Mouse (Mus musculus): ENCODE measurements at regions not wholly inside any gene's neighbourhood (a gene's known extent, or its start where the extent isn't known, plus 50 kb on each side); places are given as distances from the start of the nearest gene placed in this dataset.

GRCm38 (mm10) chr7:70423524-70424230 lies 57.1 kb upstream of the Nr2f2 start:
- TF ChIP-seq MAFK (IDR thresholded peaks at IDR 0.05; ENCODE audit: insufficient read depth, low read depth, low read length) (no peak), ZNF384 (IDR thresholded peaks at IDR 0.05; ENCODE audit: low read depth, low read length) (no peak), ZC3H11A (IDR thresholded peaks at IDR 0.05; ENCODE audit: borderline replicate concordance, low read depth, low read length) (no peak)
